Mouse (Mus musculus) heart, embryonic 16.5 days (tissue): ENCODE measurements around the gene Sec16a. TPM values are rescaled to one million over a fixed set of nuclear protein-coding genes. Genes with fewer than 3 reads are reported as not detected.

Source experiments
- ATAC-seq: fragments of 200-750 bp; cut with Nextera tagmentation; replicated peaks from 2 replicates; pipeline ENCODE4 v1.8.0; 2017; ENCODE audit warnings: moderate number of reproducible peaks; ENCODE audit not compliant: insufficient read depth, low FRiP score; ENCODE audit errors: extremely low read depth
- H3K27ac ChIP-seq: fragments of 300-500 bp; sonication (generic); 2 replicates; pipeline ENCODE4 v1.5.1; 2014; ENCODE audit warnings: mild to moderate bottlenecking, low read length, control low read depth, moderate library complexity
- H3K27me3 ChIP-seq: fragments of 300-500 bp; sonication (generic); 2 replicates; pipeline ENCODE4 v1.6.1; 2014; ENCODE audit warnings: low read length, mixed read lengths; ENCODE audit not compliant: control insufficient read depth, insufficient read depth
- H3K36me3 ChIP-seq: fragments of 300-500 bp; sonication (generic); 2 replicates; pipeline ENCODE4 v1.6.1; 2014; ENCODE audit not compliant: control insufficient read depth, insufficient read depth
- H3K4me1 ChIP-seq: fragments of 300-500 bp; sonication (generic); 2 replicates; pipeline ENCODE4 v1.6.1; 2014; ENCODE audit warnings: low read length, mixed read lengths; ENCODE audit not compliant: control insufficient read depth, insufficient read depth
- H3K4me2 ChIP-seq: fragments of 300-500 bp; sonication (generic); 2 replicates; pipeline ENCODE4 v1.6.1; 2014; ENCODE audit warnings: low read depth, mild to moderate bottlenecking, control low read depth, low read length
- H3K4me3 ChIP-seq: fragments of 300-500 bp; sonication (generic); 2 replicates; pipeline ENCODE4 v1.5.1; 2014; ENCODE audit warnings: mild to moderate bottlenecking, control low read depth, low read length
- H3K9ac ChIP-seq: fragments of 300-500 bp; sonication (generic); 2 replicates; pipeline ENCODE4 v1.6.1; 2014; ENCODE audit warnings: low read length, control low read depth
- H3K9me3 ChIP-seq: fragments of 300-500 bp; sonication (generic); replicated peaks from 2 replicates; pipeline ENCODE4 v1.6.1; 2016; ENCODE audit warnings: low read length; ENCODE audit not compliant: control insufficient read depth
- WGBS: fragments of 180-500 bp; shearing (Covaris S2); extraction: QIAGEN DNeasy Blood & Tissue Kit; methylation state at CpG from one replicate; pipeline ENCODE4 v1.1.7; 2014; 5-methylcytosine and 5-hydroxymethylcytosine counted together
- microRNA-seq: library from miRNA; unstranded; fragments of <30 nt; microRNA quantifications from one replicate; pipeline ENCODE4, GENCODE M21; 2017
- polyA plus RNA-seq: library from polyadenylated mRNA; unstranded; fragments of >200 nt; fragmentation: Nextera tagmentation; extraction: Ambion mirVana; gene quantifications from 2 replicates; pipeline ENCODE4 v1.2.1, GENCODE M21; 2015

Gene Sec16a
- polyA plus RNA-seq, 1 experiment from 2014 or later = 14.5 TPM

DNA sequence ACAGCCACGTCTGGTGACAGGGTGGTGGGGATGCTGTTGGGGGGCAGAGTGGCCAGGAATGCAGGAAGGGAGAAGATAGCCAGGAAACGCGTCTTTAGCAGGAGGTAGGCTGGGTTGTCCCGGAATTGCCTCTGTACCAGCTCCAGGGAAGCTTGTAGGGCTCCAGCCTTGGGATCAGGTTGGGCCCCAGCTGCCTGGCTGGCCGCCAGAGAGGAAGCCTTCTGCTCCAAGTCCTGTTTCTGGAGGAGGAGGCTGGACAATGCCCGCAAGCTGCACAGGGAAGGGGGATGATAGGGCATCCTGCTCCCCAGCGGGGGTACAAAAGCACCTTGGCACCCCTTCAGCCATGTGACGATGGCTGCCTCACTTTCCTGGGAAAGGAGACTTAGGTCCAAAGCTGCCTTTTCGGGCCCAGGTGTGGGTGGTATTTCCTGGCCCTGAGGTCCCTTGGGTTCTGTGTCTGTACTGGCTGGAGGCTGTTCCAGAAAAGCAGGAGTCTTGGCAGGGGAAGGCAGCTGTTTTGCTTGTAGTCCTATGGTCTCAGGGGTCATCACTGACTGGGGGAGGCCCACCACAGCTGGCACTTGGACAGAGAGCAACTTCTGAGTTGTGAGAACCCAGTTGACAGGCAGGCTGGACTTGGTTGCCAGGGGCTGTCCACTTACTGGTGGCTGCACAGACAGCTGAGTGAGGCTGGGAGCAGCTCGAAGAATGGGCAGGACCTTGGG, 80.1 kb downstream of the Sec16a start:
- Histone ChIP-seq H3K9ac (0 out of 2 replicates have a peak overlapping the region, but pooled peaks have one; percentile 24), H3K27ac (peak overlapping the region; percentile 58), H3K4me2 (no peak overlapping the region), H3K4me1 (peaks cover 14% of the 10 kb centered on the region), H3K9me3 (no peaks in the 10 kb centered on the region), H3K36me3 (peaks cover 33% of the 10 kb centered on the region), H3K4me3 (no peak overlapping the region), H3K27me3 (no peaks in the 10 kb centered on the region)
- peak; percentile 60; the same call in 1 of the 2 replicates for ATAC-seq
- WGBS = 42% methylated on average over 10 of the region's 10 CpGs

DNA sequence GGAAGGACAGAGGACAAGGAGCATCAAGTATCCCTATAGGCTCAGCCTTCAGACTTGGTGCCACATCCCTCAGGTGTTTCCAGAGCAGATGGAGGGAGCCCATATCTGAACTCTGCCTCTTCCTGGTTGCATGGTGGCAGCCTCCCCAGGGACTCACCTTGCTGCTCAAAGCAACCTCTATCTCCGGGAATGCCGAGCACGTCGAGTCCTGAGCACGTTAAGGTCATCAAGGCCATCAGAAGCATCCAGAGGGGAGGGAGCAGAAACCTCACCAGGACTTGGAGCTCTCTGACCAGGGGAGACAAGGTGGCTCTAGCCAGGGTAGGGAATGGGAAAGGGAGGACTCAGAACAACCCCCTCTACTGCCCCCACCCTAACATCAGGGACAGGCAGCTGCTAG, 81.5 kb downstream of the Sec16a start:
- Histone ChIP-seq H3K9me3 (no peaks in the 10 kb centered on the region), H3K4me3 (no peak overlapping the region), H3K36me3 (peaks cover 21% of the 10 kb centered on the region), H3K4me1 (peaks cover 16% of the 10 kb centered on the region), H3K4me2 (no peak overlapping the region), H3K27me3 (no peaks in the 10 kb centered on the region), H3K27ac (no peak overlapping the region), H3K9ac (no peak overlapping the region)
- ATAC-seq = no peak
- whole genome bisulfite sequencing = 66% methylated on average over 5 of the region's 5 CpGs

DNA sequence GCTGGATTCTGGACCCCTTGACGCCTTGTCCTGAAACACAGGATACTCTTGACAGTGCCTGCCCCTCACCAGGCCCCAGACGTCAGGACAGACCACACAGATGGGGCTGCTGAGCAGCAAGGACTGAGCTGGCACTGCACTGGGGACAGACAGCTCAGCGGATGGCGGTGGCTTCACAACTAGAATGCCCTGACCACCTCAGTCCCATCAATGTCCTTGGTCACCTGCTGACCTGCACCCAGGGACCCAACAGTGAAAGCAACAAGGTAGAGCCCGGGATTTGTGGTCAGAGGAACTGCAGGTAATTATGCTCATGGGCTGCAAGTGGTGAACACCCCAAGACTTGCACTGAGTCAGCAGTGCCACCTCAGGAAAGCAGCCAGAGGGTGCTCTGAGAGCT, 82.0 kb downstream of the Sec16a start:
- H3K36me3 ChIP-seq = peaks cover 18% of the 10 kb centered on the region

DNA sequence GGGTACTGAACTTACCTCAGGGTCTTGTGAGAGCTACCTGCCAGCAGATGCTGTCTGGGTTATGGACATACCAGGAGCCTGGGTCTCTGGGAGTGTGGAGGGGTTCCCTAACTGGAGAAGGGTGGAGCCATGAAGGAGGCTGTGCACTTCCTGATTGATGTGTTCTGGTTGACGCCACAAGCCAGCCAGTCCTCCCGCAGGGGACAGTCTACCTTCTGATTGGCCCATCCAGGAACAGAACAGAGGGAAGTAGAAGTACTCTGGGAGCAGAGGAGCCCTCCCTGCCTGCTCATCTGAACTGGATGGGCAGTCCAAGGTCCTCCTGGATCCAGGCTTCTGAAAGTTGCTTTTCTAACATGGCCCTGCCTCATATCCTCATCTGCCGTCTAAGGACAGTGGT, 84.2 kb downstream of the Sec16a start, which contains the start of gene Card9:
TSS of gene Card9 (minus strand) at position 147 of the 400 bp plus-strand sequence.
- Histone ChIP-seq H3K9ac (no peak within 1 kb of the TSS), H3K36me3 (no peaks in the 10 kb centered on the region), H3K4me1 (peaks cover 16% of the 10 kb centered on the region), H3K9me3 (no peaks in the 10 kb centered on the region), H3K27ac (0 out of 2 replicates have a peak within 1 kb of the TSS, but pooled peaks have one; percentile 4), H3K27me3 (no peaks in the 10 kb centered on the region), H3K4me2 (no peak within 1 kb of the TSS), H3K4me3 (no peak within 1 kb of the TSS)
- 56% methylated on average over 3 of the region's 3 CpGs for WGBS
- no peak for ATAC-seq

More for the DNA sequence above, 82.0 kb downstream of the Sec16a start:
- ATAC-seq = no peak
- Histone ChIP-seq H3K4me3 (no peak overlapping the region), H3K27ac (no peak overlapping the region), H3K9ac (no peak overlapping the region), H3K9me3 (no peaks in the 10 kb centered on the region), H3K27me3 (no peaks in the 10 kb centered on the region), H3K4me2 (no peak overlapping the region), H3K4me1 (peaks cover 16% of the 10 kb centered on the region)
- WGBS = 83% methylated on average over 5 of the region's 5 CpGs

DNA sequence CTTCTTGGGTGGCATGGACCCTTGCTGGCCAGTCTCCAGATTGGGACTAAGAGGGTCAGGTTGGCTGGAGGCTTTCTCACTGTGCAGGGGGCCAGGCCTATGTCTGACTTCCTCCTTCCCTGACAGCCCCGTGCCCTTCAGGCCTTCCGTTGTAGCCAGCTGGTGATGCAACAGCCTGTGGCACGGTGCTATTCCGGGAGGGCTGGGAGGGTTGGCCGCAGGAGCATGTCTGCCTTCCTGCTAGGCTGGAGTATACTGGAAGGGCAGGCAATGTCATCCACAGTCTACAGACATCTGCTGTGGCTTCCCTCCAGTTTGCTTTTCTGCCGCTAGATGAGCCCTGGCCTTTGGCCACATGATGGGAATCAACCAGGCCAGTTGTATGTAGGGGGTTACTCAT, 85.0 kb downstream of the Sec16a start:
- Histone ChIP-seq H3K36me3 (no peaks in the 10 kb centered on the region), H3K4me3 (no peak overlapping the region), H3K4me1 (peaks cover 10% of the 10 kb centered on the region), H3K27ac (0 out of 2 replicates have a peak overlapping the region, but pooled peaks have one; percentile 4), H3K9me3 (no peaks in the 10 kb centered on the region), H3K4me2 (no peak overlapping the region), H3K9ac (no peak overlapping the region), H3K27me3 (no peaks in the 10 kb centered on the region)
- peak; percentile 25; the same call in 1 of the 2 replicates for ATAC-seq
- 54% methylated on average over 6 of the region's 6 CpGs for WGBS

Small RNA genes within 50 kb of the gene (microRNA-seq; reads per million reads assigned to microRNA genes)
- gene Mir6996 = not detected

Other genes with a start within 250 kb of the Sec16a start
- gene Lhx3, start 236.9 kb downstream of the Sec16a start, polyA plus RNA-seq = not detected in 2 replicates
- gene Qsox2, start 207.7 kb downstream of the Sec16a start, polyA plus RNA-seq = 11.8 and 13.0 TPM in 2 replicates
- 0.10 and 0.13 TPM in 2 replicates for gene Ccdc187, start 150.7 kb downstream of the Sec16a start, polyA plus RNA-seq
- gene Gpsm1, start 129.7 kb downstream of the Sec16a start, polyA plus RNA-seq = 102 and 104 TPM in 2 replicates
- 23.1 and 24.9 TPM in 2 replicates for gene Dnlz, start 93.1 kb downstream of the Sec16a start, polyA plus RNA-seq
- 1.0 and 1.2 TPM in 2 replicates for gene Card9, start 84.3 kb downstream of the Sec16a start, polyA plus RNA-seq
- 14.8 and 18.5 TPM in 2 replicates for gene Snapc4, start 64.6 kb downstream of the Sec16a start, polyA plus RNA-seq
- gene Entr1, start 55.9 kb downstream of the Sec16a start, polyA plus RNA-seq = 81.4 and 86.0 TPM in 2 replicates
- gene Pmpca, start 55.9 kb downstream of the Sec16a start, polyA plus RNA-seq = 118 and 119 TPM in 2 replicates
- 15.0 and 15.3 TPM in 2 replicates for gene Inpp5e, start 36.0 kb downstream of the Sec16a start, polyA plus RNA-seq
- gene Notch1, start 71.4 kb upstream of the Sec16a start, polyA plus RNA-seq = 17.9 and 21.8 TPM in 2 replicates
- gene Egfl7, start 134.8 kb upstream of the Sec16a start, polyA plus RNA-seq = 188 and 216 TPM in 2 replicates
- not detected in 2 replicates for gene Gm20532, start 141.4 kb upstream of the Sec16a start, polyA plus RNA-seq
- gene Agpat2, start 159.2 kb upstream of the Sec16a start, polyA plus RNA-seq = 25.9 and 28.5 TPM in 2 replicates
- gene Fam69b, start 183.2 kb upstream of the Sec16a start, polyA plus RNA-seq = 12.5 and 15.8 TPM in 2 replicates
- gene Lcn4, start 226.1 kb upstream of the Sec16a start, polyA plus RNA-seq = not detected in 2 replicates